Mouse (Mus musculus) hindbrain, embryonic 13.5 days (tissue): ENCODE measurements at regions not wholly inside any gene's neighbourhood (a gene's known extent, or its start where the extent isn't known, plus 50 kb on each side); places are given as distances from the start of the nearest gene placed in this dataset.

Experiments
- ATAC-seq: fragments of 200-750 bp; cut with Nextera tagmentation; 2 replicates; pipeline ENCODE4 v1.8.0; 2017; ENCODE audit warnings: moderate TSS enrichment; ENCODE audit not compliant: low FRiP score
- H3K27ac ChIP-seq: fragments of 300-500 bp; sonication (generic); 2 replicates; pipeline ENCODE4 v1.5.1; 2015; ENCODE audit warnings: inconsistent platforms, mild to moderate bottlenecking, moderate library complexity
- H3K27me3 ChIP-seq: fragments of 300-500 bp; sonication (generic); 2 replicates; pipeline ENCODE4 v1.6.1; 2015; ENCODE audit warnings: mild to moderate bottlenecking, inconsistent platforms
- H3K36me3 ChIP-seq: fragments of 300-500 bp; sonication (generic); 2 replicates; pipeline ENCODE4 v1.6.1; 2015; ENCODE audit warnings: mild to moderate bottlenecking, inconsistent platforms
- H3K4me1 ChIP-seq: fragments of 300-500 bp; sonication (generic); replicated peaks from 2 replicates; pipeline ENCODE4 v1.6.1; 2015; ENCODE audit warnings: inconsistent platforms
- H3K4me2 ChIP-seq: fragments of 300-500 bp; sonication (generic); 2 replicates; pipeline ENCODE4 v1.6.1; 2015; ENCODE audit warnings: inconsistent platforms, mild to moderate bottlenecking, moderate library complexity
- H3K4me3 ChIP-seq: fragments of 300-500 bp; sonication (generic); 2 replicates; pipeline ENCODE4 v1.5.1; 2015; ENCODE audit warnings: mild to moderate bottlenecking, inconsistent platforms
- H3K9ac ChIP-seq: fragments of 300-500 bp; sonication (generic); 2 replicates; pipeline ENCODE4 v1.6.1; 2015; ENCODE audit warnings: mild to moderate bottlenecking, inconsistent platforms
- H3K9me3 ChIP-seq: fragments of 300-500 bp; sonication (generic); 2 replicates; pipeline ENCODE4 v1.6.1; 2016; ENCODE audit warnings: inconsistent platforms
- WGBS: fragments of 180-500 bp; shearing (Covaris S2); methylation state at CpG from one replicate; pipeline ENCODE4 v1.1.7; 2015; 5-methylcytosine and 5-hydroxymethylcytosine counted together

DNA sequence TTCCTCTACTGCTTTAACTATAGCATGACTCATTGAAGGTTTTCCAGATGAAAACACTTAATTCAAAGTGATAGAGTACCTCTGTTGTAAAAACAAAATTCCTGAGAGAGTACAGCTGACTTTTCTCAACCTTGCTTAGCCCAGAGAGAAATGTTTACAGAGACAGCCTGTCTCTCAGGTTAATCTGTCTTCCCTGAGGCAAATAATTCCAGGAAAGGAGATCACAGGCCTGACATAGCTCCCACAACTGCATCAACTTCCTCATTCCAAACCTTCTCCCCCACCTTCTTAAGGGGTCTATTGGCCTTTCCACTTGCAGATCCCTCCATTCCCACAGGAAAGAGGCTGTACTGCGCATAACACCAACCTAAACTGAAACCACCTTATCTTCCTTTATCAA is 586.1 kb upstream of the Impad1 start:
- Histone ChIP-seq H3K4me2 (no peak overlapping the region), H3K27ac (no peak overlapping the region), H3K4me3 (no peak overlapping the region), H3K36me3 (no peaks in the 10 kb centered on the region), H3K4me1 (no peaks in the 10 kb centered on the region), H3K27me3 (no peaks in the 10 kb centered on the region), H3K9me3 (no peaks in the 10 kb centered on the region), H3K9ac (no peak overlapping the region)
- 97% methylated on average over 1 of the region's 1 CpGs for WGBS
- no peak for ATAC-seq

DNA sequence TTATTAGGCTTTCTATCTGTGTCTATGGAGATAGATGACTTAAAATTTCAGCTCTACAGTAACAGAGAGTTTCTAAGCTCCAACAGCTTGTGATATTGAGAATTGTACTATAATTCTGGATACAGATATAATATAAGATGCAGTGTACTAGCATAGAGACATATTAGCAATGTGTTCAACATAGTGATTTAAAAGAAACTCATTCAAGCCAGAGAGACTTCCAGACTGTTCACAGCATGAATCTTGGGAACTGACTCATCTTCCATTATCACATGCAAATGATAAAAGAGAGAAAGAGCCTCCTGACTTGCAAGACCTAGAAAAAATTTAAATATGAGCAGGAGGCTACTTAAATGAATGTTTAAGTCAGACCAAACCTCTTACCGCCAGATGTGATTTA is 565.1 kb upstream of the Impad1 start:
- no peak overlapping the region for H3K9ac ChIP-seq
- no peaks in the 10 kb centered on the region for H3K27me3 ChIP-seq
- H3K4me3 ChIP-seq: no peak overlapping the region
- H3K27ac ChIP-seq: no peak overlapping the region
- WGBS: 95% methylated on average over 1 of the region's 1 CpGs
- H3K9me3 ChIP-seq: no peaks in the 10 kb centered on the region
- no peak for ATAC-seq
- no peaks in the 10 kb centered on the region for H3K4me1 ChIP-seq
- no peak overlapping the region for H3K4me2 ChIP-seq
- no peaks in the 10 kb centered on the region for H3K36me3 ChIP-seq

GRCm38 (mm10) chr4:5346226-5346625 is 553.1 kb upstream of the Impad1 start:
- Histone ChIP-seq H3K9ac (no peak overlapping the region), H3K4me1 (no peaks in the 10 kb centered on the region), H3K9me3 (no peaks in the 10 kb centered on the region), H3K4me3 (no peak overlapping the region), H3K27ac (no peak overlapping the region), H3K36me3 (no peaks in the 10 kb centered on the region), H3K4me2 (no peak overlapping the region), H3K27me3 (no peaks in the 10 kb centered on the region)
- WGBS: 76% methylated on average over 3 of the region's 3 CpGs
- no peak for ATAC-seq

GRCm38 (mm10) chr4:5344739-5345138 is 551.6 kb upstream of the Impad1 start:
- Histone ChIP-seq H3K9ac (no peak overlapping the region), H3K27me3 (no peaks in the 10 kb centered on the region), H3K4me2 (no peak overlapping the region), H3K4me3 (no peak overlapping the region), H3K27ac (no peak overlapping the region), H3K4me1 (no peaks in the 10 kb centered on the region), H3K36me3 (no peaks in the 10 kb centered on the region), H3K9me3 (no peaks in the 10 kb centered on the region)
- no peak for ATAC-seq
- WGBS: 88% methylated on average over 4 of the region's 4 CpGs

DNA sequence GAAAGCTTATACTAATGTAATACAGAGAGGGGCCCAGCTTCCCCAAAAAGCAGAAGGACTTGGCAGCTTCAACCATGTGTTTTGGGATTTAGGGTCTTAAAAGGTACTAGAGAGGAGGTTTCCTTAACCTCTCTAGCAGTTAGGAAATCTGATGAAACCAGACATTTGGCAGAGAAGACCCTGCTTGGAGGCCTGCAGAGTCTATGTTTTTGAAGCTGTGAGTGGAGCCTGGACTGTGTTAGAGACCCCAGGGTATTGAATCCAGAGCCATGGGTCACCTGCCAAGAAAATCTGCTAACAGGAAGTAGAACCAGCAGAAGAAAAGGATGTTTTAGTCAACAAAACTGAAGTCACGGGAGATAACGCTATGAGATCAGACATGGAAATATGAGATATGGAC is 551.2 kb upstream of the Impad1 start:
- whole genome bisulfite sequencing: 85% methylated on average over 2 of the region's 2 CpGs
- Histone ChIP-seq H3K36me3 (no peaks in the 10 kb centered on the region), H3K4me2 (no peak overlapping the region), H3K27me3 (no peaks in the 10 kb centered on the region), H3K4me3 (no peak overlapping the region), H3K9me3 (no peaks in the 10 kb centered on the region), H3K9ac (no peak overlapping the region), H3K27ac (no peak overlapping the region), H3K4me1 (no peaks in the 10 kb centered on the region)
- no peak for ATAC-seq

- WGBS: 88% methylated on average over 4 of the region's 4 CpGs
- Histone ChIP-seq H3K27ac (no peak overlapping the region), H3K4me2 (no peak overlapping the region), H3K4me1 (no peaks in the 10 kb centered on the region), H3K27me3 (no peaks in the 10 kb centered on the region), H3K9ac (no peak overlapping the region), H3K9me3 (no peaks in the 10 kb centered on the region), H3K36me3 (no peaks in the 10 kb centered on the region), H3K4me3 (no peak overlapping the region)
- no peak for ATAC-seq
Measured at GRCm38 (mm10) chr4:5337158-5337896, 544.2 kb upstream of the Impad1 start.

GRCm38 (mm10) chr4:5335030-5335429 is 541.9 kb upstream of the Impad1 start:
- Histone ChIP-seq H3K4me1 (no peaks in the 10 kb centered on the region), H3K4me2 (no peak overlapping the region), H3K9ac (no peak overlapping the region), H3K4me3 (no peak overlapping the region), H3K27me3 (no peaks in the 10 kb centered on the region), H3K9me3 (no peaks in the 10 kb centered on the region), H3K27ac (no peak overlapping the region), H3K36me3 (no peaks in the 10 kb centered on the region)
- no peak for ATAC-seq
- WGBS: 91% methylated on average over 2 of the region's 2 CpGs

GRCm38 (mm10) chr4:5328497-5329194 is 535.5 kb upstream of the Impad1 start:
- no peaks in the 10 kb centered on the region for H3K27me3 ChIP-seq
- no peak overlapping the region for H3K9ac ChIP-seq
- H3K36me3 ChIP-seq: no peaks in the 10 kb centered on the region
- no peak overlapping the region for H3K4me2 ChIP-seq
- WGBS: 85% methylated on average over 5 of the region's 5 CpGs
- H3K4me1 ChIP-seq: no peaks in the 10 kb centered on the region
- no peaks in the 10 kb centered on the region for H3K9me3 ChIP-seq
- ATAC-seq: no peak
- H3K27ac ChIP-seq: no peak overlapping the region
- H3K4me3 ChIP-seq: no peak overlapping the region

- H3K27me3 ChIP-seq: no peaks in the 10 kb centered on the region
- H3K27ac ChIP-seq: no peak overlapping the region
- H3K4me1 ChIP-seq: no peaks in the 10 kb centered on the region
- WGBS: 82% methylated on average over 2 of the region's 2 CpGs
- no peak overlapping the region for H3K4me2 ChIP-seq
- H3K9ac ChIP-seq: no peak overlapping the region
- ATAC-seq: no peak
- H3K9me3 ChIP-seq: no peaks in the 10 kb centered on the region
- H3K4me3 ChIP-seq: no peak overlapping the region
- no peaks in the 10 kb centered on the region for H3K36me3 ChIP-seq
Measured at GRCm38 (mm10) chr4:5327171-5327661, 534.1 kb upstream of the Impad1 start.

- no peak overlapping the region for H3K9ac ChIP-seq
- H3K4me1 ChIP-seq: no peaks in the 10 kb centered on the region
- no peaks in the 10 kb centered on the region for H3K27me3 ChIP-seq
- 69% methylated on average over 3 of the region's 3 CpGs for WGBS
- no peaks in the 10 kb centered on the region for H3K9me3 ChIP-seq
- no peaks in the 10 kb centered on the region for H3K36me3 ChIP-seq
- H3K27ac ChIP-seq: no peak overlapping the region
- H3K4me2 ChIP-seq: no peak overlapping the region
- peak; percentile 61; the same call in 1 of the 2 replicates for ATAC-seq
- no peak overlapping the region for H3K4me3 ChIP-seq
Measured at GRCm38 (mm10) chr4:5301461-5301860, 508.3 kb upstream of the Impad1 start.

- Histone ChIP-seq H3K9ac (no peak overlapping the region), H3K27me3 (no peaks in the 10 kb centered on the region), H3K4me3 (no peak overlapping the region), H3K4me1 (no peaks in the 10 kb centered on the region), H3K9me3 (no peaks in the 10 kb centered on the region), H3K36me3 (no peaks in the 10 kb centered on the region), H3K4me2 (no peak overlapping the region), H3K27ac (no peak overlapping the region)
- 90% methylated on average over 1 of the region's 1 CpGs for WGBS
- peak; percentile 3; the same call in 1 of the 2 replicates for ATAC-seq
Measured at GRCm38 (mm10) chr4:5301017-5301416, 507.9 kb upstream of the Impad1 start.

GRCm38 (mm10) chr4:5299208-5299607 is 506.1 kb upstream of the Impad1 start:
- no peak overlapping the region for H3K27ac ChIP-seq
- no peaks in the 10 kb centered on the region for H3K27me3 ChIP-seq
- H3K36me3 ChIP-seq: no peaks in the 10 kb centered on the region
- H3K4me3 ChIP-seq: no peak overlapping the region
- H3K4me1 ChIP-seq: no peaks in the 10 kb centered on the region
- WGBS: 82% methylated on average over 2 of the region's 2 CpGs
- H3K4me2 ChIP-seq: no peak overlapping the region
- no peaks in the 10 kb centered on the region for H3K9me3 ChIP-seq
- ATAC-seq: no peak
- no peak overlapping the region for H3K9ac ChIP-seq

GRCm38 (mm10) chr4:5294030-5294429 is 500.9 kb upstream of the Impad1 start:
- Histone ChIP-seq H3K36me3 (no peaks in the 10 kb centered on the region), H3K4me2 (no peak overlapping the region), H3K4me3 (no peak overlapping the region), H3K4me1 (no peaks in the 10 kb centered on the region), H3K9me3 (no peaks in the 10 kb centered on the region), H3K9ac (no peak overlapping the region), H3K27me3 (no peaks in the 10 kb centered on the region), H3K27ac (no peak overlapping the region)
- no peak for ATAC-seq
- WGBS: 92% methylated on average over 1 of the region's 1 CpGs
